Mouse (Mus musculus) forebrain, embryonic 16.5 days (tissue): ENCODE measurements around the gene Dap3. TPM values are rescaled to one million over a fixed set of nuclear protein-coding genes. Genes with fewer than 3 reads are reported as not detected.
"Not testable (repeated sequence)": the region's sequence is repeated elsewhere in the genome, so short reads cannot be mapped to it uniquely, and the experiment has no call there.

ENCODE experiments used
- ATAC-seq: fragments of 200-750 bp; cut with Nextera tagmentation; 2 replicates; pipeline ENCODE4 v1.8.0; 2017; ENCODE audit warnings: mild to moderate bottlenecking, moderate library complexity
- H3K27ac ChIP-seq: fragments of 300-500 bp; sonication (generic); 2 replicates; pipeline ENCODE4 v1.5.1; 2014; ENCODE audit warnings: low read length, control low read depth
- H3K27me3 ChIP-seq: fragments of 300-500 bp; sonication (generic); replicated peaks from 2 replicates; pipeline ENCODE4 v1.6.1; 2014; ENCODE audit warnings: low read length; ENCODE audit not compliant: control insufficient read depth, insufficient read depth
- H3K36me3 ChIP-seq: fragments of 300-500 bp; sonication (generic); 2 replicates; pipeline ENCODE4 v1.6.1; 2014; ENCODE audit not compliant: control insufficient read depth, insufficient read depth
- H3K4me1 ChIP-seq: fragments of 300-500 bp; sonication (generic); replicated peaks from 2 replicates; pipeline ENCODE4 v1.6.1; 2014; ENCODE audit warnings: low read length; ENCODE audit not compliant: control insufficient read depth, insufficient read depth
- H3K4me2 ChIP-seq: fragments of 300-500 bp; sonication (generic); 2 replicates; pipeline ENCODE4 v1.6.1; 2014; ENCODE audit warnings: mild to moderate bottlenecking, low read length, control low read depth
- H3K4me3 ChIP-seq: fragments of 300-500 bp; sonication (generic); replicated peaks from 2 replicates; pipeline ENCODE4 v1.5.1; 2014; ENCODE audit warnings: mild to moderate bottlenecking, low read length, control low read depth
- H3K9ac ChIP-seq: fragments of 300-500 bp; sonication (generic); replicated peaks from 2 replicates; pipeline ENCODE4 v1.6.1; 2014; ENCODE audit warnings: low read depth, low read length, control low read depth
- H3K9me3 ChIP-seq: fragments of 300-500 bp; sonication (generic); 2 replicates; pipeline ENCODE4 v1.6.1; 2016; ENCODE audit warnings: low read length; ENCODE audit not compliant: control insufficient read depth
- WGBS: fragments of 180-500 bp; shearing (Covaris S2); extraction: QIAGEN DNeasy Blood & Tissue Kit; methylation state at CpG from one replicate; pipeline ENCODE4 v1.1.7; 2014; 5-methylcytosine and 5-hydroxymethylcytosine counted together
- polyA plus RNA-seq: library from polyadenylated mRNA; unstranded; fragments of >200 nt; fragmentation: Nextera tagmentation; extraction: Ambion mirVana; gene quantifications from 2 replicates; pipeline ENCODE4 v1.2.1, GENCODE M21; 2015

Gene Dap3
- 161 and 168 TPM in 2 replicates for polyA plus RNA-seq

GRCm38 (mm10) chr3:88950576-88951326 is at the start of gene Dap3, which contains the start of gene Ash1l:
TSS of gene Dap3 (minus strand) at chr3:88951181.
TSS of gene Ash1l (plus strand) at chr3:88950622.
- H3K4me2 ChIP-seq, result peak within 1 kb of the TSS; percentile 76
- peak within 1 kb of the TSS; percentile 96 for H3K9ac ChIP-seq
- under 1% methylated on average over 35 of the region's 64 CpGs for WGBS
- peak; percentile 79 for ATAC-seq
- H3K9me3 ChIP-seq, result no peaks in the 10 kb centered on the region
- H3K27ac ChIP-seq, result peak within 1 kb of the TSS; percentile 99
- peaks cover 36% of the 10 kb centered on the region for H3K4me1 ChIP-seq
- no peaks in the 10 kb centered on the region for H3K36me3 ChIP-seq
- H3K27me3 ChIP-seq, result no peaks in the 10 kb centered on the region
- H3K4me3 ChIP-seq, result peak within 1 kb of the TSS; percentile 99

GRCm38 (mm10) chr3:88992793-88993192 is 41.8 kb upstream of the Dap3 start:
- no peaks in the 10 kb centered on the region for H3K27me3 ChIP-seq
- 85% methylated on average over 2 of the region's 2 CpGs for WGBS
- no peak for ATAC-seq
- no peaks in the 10 kb centered on the region for H3K36me3 ChIP-seq
- H3K4me1 ChIP-seq, result no peaks in the 10 kb centered on the region
- H3K9ac ChIP-seq, result no peak overlapping the region
- no peak overlapping the region for H3K27ac ChIP-seq
- H3K4me2 ChIP-seq, result no peak overlapping the region
- H3K4me3 ChIP-seq, result no peak overlapping the region
- no peaks in the 10 kb centered on the region for H3K9me3 ChIP-seq

GRCm38 (mm10) chr3:88983921-88984381 is 33.0 kb upstream of the Dap3 start:
- Histone ChIP-seq H3K9me3 (no peaks in the 10 kb centered on the region), H3K27me3 (no peaks in the 10 kb centered on the region), H3K27ac (peak overlapping the region; percentile 8), H3K9ac (no peak overlapping the region), H3K4me3 (no peak overlapping the region), H3K36me3 (peaks cover 5% of the 10 kb centered on the region; the same call in 1 of the 2 replicates), H3K4me2 (no peak overlapping the region), H3K4me1 (peaks cover 18% of the 10 kb centered on the region)
- ATAC-seq, result peak; percentile 85
- 29% methylated on average over 4 of the region's 4 CpGs for WGBS

GRCm38 (mm10) chr3:88981206-88982010 is 30.4 kb upstream of the Dap3 start:
- peak; percentile 67 for ATAC-seq
- Histone ChIP-seq H3K9ac (no peak overlapping the region), H3K9me3 (no peaks in the 10 kb centered on the region), H3K4me1 (peaks cover 18% of the 10 kb centered on the region), H3K27me3 (no peaks in the 10 kb centered on the region), H3K4me3 (no peak overlapping the region), H3K27ac (0 out of 2 replicates have a peak overlapping the region, but pooled peaks have one; percentile 10), H3K36me3 (peaks cover 5% of the 10 kb centered on the region; the same call in 1 of the 2 replicates), H3K4me2 (no peak overlapping the region)
- WGBS, result 51% methylated on average over 8 of the region's 8 CpGs

- Histone ChIP-seq H3K4me3 (no peak overlapping the region), H3K27me3 (no peaks in the 10 kb centered on the region), H3K4me2 (no peak overlapping the region), H3K4me1 (peaks cover 13% of the 10 kb centered on the region), H3K27ac (peak overlapping the region; percentile 39; the same call in 1 of the 2 replicates), H3K9ac (no peak overlapping the region), H3K9me3 (no peaks in the 10 kb centered on the region), H3K36me3 (0 out of 2 replicates have a peak, but pooled peaks cover 2% of the 10 kb centered on the region)
- WGBS, result 30% methylated on average over 2 of the region's 2 CpGs
- peak; percentile 62 for ATAC-seq
Measured at GRCm38 (mm10) chr3:88975012-88975411, 24.0 kb upstream of the Dap3 start.

GRCm38 (mm10) chr3:88963211-88963610 is 12.2 kb upstream of the Dap3 start:
- H3K27ac ChIP-seq, H3K27me3 ChIP-seq, ATAC-seq, H3K36me3 ChIP-seq, H3K4me1 ChIP-seq, H3K9me3 ChIP-seq, H3K4me3 ChIP-seq, H3K4me2 ChIP-seq, H3K9ac ChIP-seq: not testable (repeated sequence)

- no peak for ATAC-seq
- H3K9me3 ChIP-seq, result no peaks in the 10 kb centered on the region
- H3K27me3 ChIP-seq, result no peaks in the 10 kb centered on the region
- no peak overlapping the region for H3K4me3 ChIP-seq
- H3K36me3 ChIP-seq, result no peaks in the 10 kb centered on the region
- H3K4me2 ChIP-seq, result no peak overlapping the region
- peaks cover 22% of the 10 kb centered on the region for H3K4me1 ChIP-seq
- no peak overlapping the region for H3K27ac ChIP-seq
- no peak overlapping the region for H3K9ac ChIP-seq
Measured at GRCm38 (mm10) chr3:88953736-88954135, 2.8 kb upstream of the Dap3 start.

- Histone ChIP-seq H3K9me3 (no peaks in the 10 kb centered on the region), H3K4me1 (peaks cover 27% of the 10 kb centered on the region), H3K27me3 (no peaks in the 10 kb centered on the region), H3K27ac (no peak overlapping the region), H3K36me3 (no peaks in the 10 kb centered on the region), H3K4me2 (no peak overlapping the region), H3K4me3 (no peak overlapping the region), H3K9ac (no peak overlapping the region)
- 85% methylated on average over 4 of the region's 4 CpGs for WGBS
- ATAC-seq, result no peak
Measured at GRCm38 (mm10) chr3:88953246-88953645, 2.3 kb upstream of the Dap3 start.

GRCm38 (mm10) chr3:88951327-88951800 is 383 bp upstream of the Dap3 start:
- 1% methylated on average over 5 of the region's 5 CpGs for WGBS
- peak overlapping the region; percentile 96 for H3K9ac ChIP-seq
- no peaks in the 10 kb centered on the region for H3K9me3 ChIP-seq
- H3K27me3 ChIP-seq, result no peaks in the 10 kb centered on the region
- peaks cover 36% of the 10 kb centered on the region for H3K4me1 ChIP-seq
- peak overlapping the region; percentile 99 for H3K27ac ChIP-seq
- H3K4me3 ChIP-seq, result peak overlapping the region; percentile 99
- no peak for ATAC-seq
- H3K4me2 ChIP-seq, result peak overlapping the region; percentile 76
- H3K36me3 ChIP-seq, result no peaks in the 10 kb centered on the region
